Mouse (Mus musculus) liver, embryonic 14.5 days (tissue): Measurements from ENCODE around the gene Adgrl3. TPM values are rescaled to one million over a fixed set of nuclear protein-coding genes. Genes with fewer than 3 reads are reported as not detected.

Experiments
- ATAC-seq: fragments of 200-750 bp; cut with Nextera tagmentation; 2 replicates; pipeline ENCODE4 v1.8.0; 2017; ENCODE audit warnings: moderate number of reproducible peaks, mild to moderate bottlenecking, moderate library complexity; ENCODE audit not compliant: insufficient read depth
- DNase-seq, 3 experiments: peaks; one replicate each; pipeline ENCODE4 v3.0.0-alpha.2; 2012 to 2013; ENCODE audit warnings: low read depth in 3 of 3, low spot score in 3 of 3
- H3K27ac ChIP-seq: fragments of 300-500 bp; sonication (generic); 2 replicates; pipeline ENCODE4 v1.5.1; 2014; ENCODE audit warnings: moderate library complexity, mild to moderate bottlenecking, control low read depth, inconsistent platforms
- H3K27me3 ChIP-seq: fragments of 300-500 bp; sonication (generic); 2 replicates; pipeline ENCODE4 v1.6.1; 2014; ENCODE audit warnings: mild to moderate bottlenecking, low read length, moderate library complexity; ENCODE audit not compliant: control insufficient read depth, insufficient read depth
- H3K36me3 ChIP-seq: fragments of 300-500 bp; sonication (generic); replicated peaks from 2 replicates; pipeline ENCODE4 v1.6.1; 2014; ENCODE audit warnings: low read depth; ENCODE audit not compliant: control insufficient read depth, insufficient read depth
- H3K4me1 ChIP-seq, 2 experiments: fragments of 200-500 bp in 1 of 2; fragments of 300-500 bp in 1 of 2; sonication (generic) in 1 of 2; replicated peaks; 2 replicates each; pipeline ENCODE4 v1.6.1; 2012 to 2014; ENCODE audit warnings: antibody characterized with exemption in 1 of 2, inconsistent platforms in 1 of 2, low read length in 1 of 2; ENCODE audit not compliant: control insufficient read depth in 2 of 2, insufficient read depth in 2 of 2
- H3K4me2 ChIP-seq: fragments of 300-500 bp; sonication (generic); 2 replicates; pipeline ENCODE4 v1.6.1; 2014; ENCODE audit warnings: low read depth, mild to moderate bottlenecking, control low read depth, moderate library complexity
- H3K4me3 ChIP-seq, 2 experiments: fragments of 200-500 bp in 1 of 2; fragments of 300-500 bp in 1 of 2; sonication (generic) in 1 of 2; 2 replicates each; pipeline ENCODE4 v1.5.1; 2012 to 2014; ENCODE audit warnings: low read depth in 2 of 2, low read length in 2 of 2, mild to moderate bottlenecking in 2 of 2, control low read depth in 1 of 2, inconsistent platforms in 1 of 2, moderate library complexity in 1 of 2; ENCODE audit not compliant: insufficient read depth in 1 of 2
- H3K9ac ChIP-seq: fragments of 300-500 bp; sonication (generic); replicated peaks from 2 replicates; pipeline ENCODE4 v1.6.1; 2014; ENCODE audit warnings: mild to moderate bottlenecking, control low read depth, moderate library complexity
- H3K9me3 ChIP-seq: fragments of 300-500 bp; sonication (generic); 2 replicates; pipeline ENCODE4 v1.6.1; 2016; ENCODE audit warnings: low read length, mixed read lengths; ENCODE audit not compliant: control insufficient read depth
- CTCF ChIP-seq: IDR thresholded peaks from 2 replicates; pipeline ENCODE4 v1.5.1; 2016; ENCODE audit warnings: antibody characterized with exemption, low read depth, control low read depth
- EP300 ChIP-seq: IDR thresholded peaks from 2 replicates; pipeline ENCODE4 v1.6.1; 2016; ENCODE audit warnings: antibody characterized with exemption, low read depth
- WGBS: fragments of 180-500 bp; shearing (Covaris S2); extraction: QIAGEN DNeasy Blood & Tissue Kit; methylation state at CpG from one replicate; pipeline ENCODE4 v1.1.7; 2014; ENCODE audit not compliant: insufficient replicate concordance; 5-methylcytosine and 5-hydroxymethylcytosine counted together
- polyA plus RNA-seq, 2 experiments: library from polyadenylated mRNA; depleted of rRNA in 1 of 2; stranded (reverse) in 1 of 2; unstranded in 1 of 2; fragments of >200 nt; fragmentation: Nextera tagmentation in 1 of 2; extraction: Ambion mirVana in 1 of 2; gene quantifications; 2 replicates each; pipeline versions ENCODE4 v1.2.1 to v1.2.3; 2012 to 2014

The Adgrl3 gene
- polyA plus RNA-seq, 2 experiments: 0.61 to 0.63 TPM

GRCm38 (mm10) chr5:81794125-81794524 lies 774.2 kb downstream of the Adgrl3 start:
- TF ChIP-seq EP300 (no peak), CTCF (no peak)
- no peak for DNase-seq
- no peak for ATAC-seq
- Histone ChIP-seq H3K36me3 (no peaks in the 10 kb centered on the region), H3K4me2 (no peak overlapping the region), H3K27me3 (no peaks in the 10 kb centered on the region), H3K9me3 (no peaks in the 10 kb centered on the region), H3K27ac (no peak overlapping the region), H3K4me3 (no peak overlapping the region), H3K4me1 (no peaks in the 10 kb centered on the region), H3K9ac (no peak overlapping the region)
- WGBS: 85% methylated on average over 9 of the region's 9 CpGs

- no peak for TF ChIP-seq CTCF
- no peak for TF ChIP-seq EP300
- Histone ChIP-seq H3K27me3 (no peaks in the 10 kb centered on the region), H3K4me3 (no peak overlapping the region), H3K9ac (no peak overlapping the region), H3K9me3 (no peaks in the 10 kb centered on the region), H3K36me3 (no peaks in the 10 kb centered on the region), H3K4me1 (no peaks in the 10 kb centered on the region), H3K27ac (no peak overlapping the region), H3K4me2 (no peak overlapping the region)
- DNase-seq (no peak), ATAC-seq (no peak)
- WGBS: 77% methylated on average over 24 of the region's 24 CpGs
These were observed 774.7 kb downstream of the Adgrl3 start for GRCm38 (mm10) chr5:81794601-81795000.

GRCm38 (mm10) chr5:81796128-81796527 lies 776.2 kb downstream of the Adgrl3 start:
- H3K4me2 ChIP-seq: no peak overlapping the region
- no peak overlapping the region for H3K4me3 ChIP-seq
- 55% methylated on average over 4 of the region's 4 CpGs for WGBS
- H3K4me1 ChIP-seq: no peaks in the 10 kb centered on the region
- DNase-seq: no peak
- no peaks in the 10 kb centered on the region for H3K9me3 ChIP-seq
- no peak overlapping the region for H3K27ac ChIP-seq
- H3K36me3 ChIP-seq: no peaks in the 10 kb centered on the region
- H3K27me3 ChIP-seq: no peaks in the 10 kb centered on the region
- no peak for TF ChIP-seq CTCF
- TF ChIP-seq EP300: no peak
- no peak for ATAC-seq
- H3K9ac ChIP-seq: no peak overlapping the region

GRCm38 (mm10) chr5:81810966-81811365 lies 791.0 kb downstream of the Adgrl3 start:
- TF ChIP-seq CTCF (no peak), EP300 (no peak)
- Histone ChIP-seq H3K27ac (no peak overlapping the region), H3K4me1 (no peaks in the 10 kb centered on the region), H3K36me3 (no peaks in the 10 kb centered on the region), H3K4me2 (no peak overlapping the region), H3K9ac (no peak overlapping the region), H3K4me3 (no peak overlapping the region), H3K9me3 (no peaks in the 10 kb centered on the region), H3K27me3 (no peaks in the 10 kb centered on the region)
- ATAC-seq: no peak
- no peak for DNase-seq
- 66% methylated on average over 5 of the region's 5 CpGs for WGBS

GRCm38 (mm10) chr5:81832076-81832475 lies 812.1 kb downstream of the Adgrl3 start:
- H3K9ac ChIP-seq: no peak overlapping the region
- no peak overlapping the region for H3K4me3 ChIP-seq
- no peaks in the 10 kb centered on the region for H3K27me3 ChIP-seq
- ATAC-seq (no peak), DNase-seq (no peak)
- H3K36me3 ChIP-seq: no peaks in the 10 kb centered on the region
- H3K27ac ChIP-seq: no peak overlapping the region
- no peaks in the 10 kb centered on the region for H3K4me1 ChIP-seq
- H3K4me2 ChIP-seq: no peak overlapping the region
- TF ChIP-seq CTCF: no peak
- TF ChIP-seq EP300: no peak
- H3K9me3 ChIP-seq: no peaks in the 10 kb centered on the region
- WGBS: 73% methylated on average over 1 of the region's 1 CpGs

- Histone ChIP-seq H3K36me3 (no peaks in the 10 kb centered on the region), H3K4me1 (no peaks in the 10 kb centered on the region), H3K4me2 (no peak overlapping the region), H3K9ac (no peak overlapping the region), H3K27ac (no peak overlapping the region), H3K9me3 (no peaks in the 10 kb centered on the region), H3K4me3 (no peak overlapping the region), H3K27me3 (no peaks in the 10 kb centered on the region)
- ATAC-seq (no peak), DNase-seq (no peak)
- WGBS: 60% methylated on average over 2 of the region's 2 CpGs
- no peak for TF ChIP-seq CTCF
- no peak for TF ChIP-seq EP300
These were observed 812.7 kb downstream of the Adgrl3 start for GRCm38 (mm10) chr5:81832679-81833078.
